ENCODE assay signal across 9 mouse cellular contexts in the genomic region with DNA sequence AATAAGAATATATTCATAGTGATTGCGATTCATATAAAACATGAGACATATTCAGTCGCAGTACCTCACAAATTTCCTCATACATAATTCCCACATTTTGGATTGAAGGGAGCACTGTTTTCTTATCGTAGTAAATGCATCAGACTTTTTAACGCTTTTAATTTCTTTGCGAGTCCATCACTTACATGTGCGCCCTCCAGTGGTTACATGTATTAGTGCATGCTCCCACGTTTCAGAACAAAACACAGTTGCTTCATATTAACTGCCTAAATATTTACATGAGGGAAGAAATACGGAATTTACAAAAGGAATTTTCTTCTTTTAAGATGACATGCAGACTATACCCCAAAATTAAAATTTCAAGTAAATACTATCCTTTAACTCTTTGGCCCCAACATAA. TPM values are rescaled to one million over a fixed set of nuclear protein-coding genes. Genes with fewer than 3 reads are reported as not detected.
DNase-seq lines count a peak whose midpoint lies in the region; ATAC-seq and TF ChIP-seq lines count a peak whose summit lies in the region.
"Had no signal": no experiment of that assay in that cellular context is flagged by ENCODE, and none has a peak within 500 bp of the region (broad histone marks: within the 10 kb centered on the region; RNA-seq: fewer than 3 reads in every experiment).

No protein-coding gene starts in this region.

- no peak for TF ChIP-seq EP300 in CH12.LX (IDR thresholded peaks at IDR 0.05; ENCODE audit: low read length)
- no peak for TF ChIP-seq EP300 in stomach, postnatal 0 days (optimal IDR thresholded peaks at IDR 0.05)

- no peak overlapping the region for H3K9ac ChIP-seq in kidney, embryonic 16.5 days (replicated peaks; ENCODE audit: low read length)
- no peak overlapping the region for H3K9ac ChIP-seq in CH12.LX (ENCODE audit: insufficient read depth, low read depth)
- no peak overlapping the region for H3K9ac ChIP-seq in stomach, postnatal 0 days (ENCODE audit: low read length)

- 22% methylated on average over 8 of the region's 8 CpGs for WGBS in kidney, embryonic 16.5 days
- 22% methylated on average over 8 of the region's 8 CpGs for WGBS in stomach, postnatal 0 days

- dilution Hi-C loops in CH12.LX (cut with MboI; ENCODE audit: extremely low pct_ligation_motif_present, extremely low pct_unique_long_range_greater_than_20kb, low sequenced_read_pairs), result no loop called here

- in situ Hi-C loops in CH12.LX (cut with MboI; ENCODE audit: low pct_ligation_motif_present, low pct_unique_long_range_greater_than_20kb, low sequenced_read_pairs), result no loop called here

- DNase-seq in cerebellum, adult 18-20 months, result peak; percentile 7 to 10
- DNase-seq in kidney, adult 9 months, result peak; percentile 30
- peak; percentile 4 for DNase-seq in CH12.LX (ENCODE audit: extremely low read depth)
- peak; percentile 20 for DNase-seq in forelimb bud, embryonic 11.5 days (ENCODE audit: low read depth, low spot score)
- no peak for DNase-seq in stomach, postnatal 0 days (ENCODE audit: low spot score)
- DNase-seq in gastrocnemius, postnatal 25 days, result no peak

- H3K4me3 ChIP-seq in kidney, embryonic 16.5 days (ENCODE audit: low read length), result no peak overlapping the region
- H3K4me3 ChIP-seq in CH12.LX (replicated peaks in 1 of 3; ENCODE audit: low read depth in 2 of 3, low read length in 2 of 3, poor library complexity in 1 of 3), result no peak overlapping the region
- H3K4me3 ChIP-seq in stomach, postnatal 0 days (ENCODE audit: low read depth, low read length), result no peak overlapping the region

- H3K27me3 ChIP-seq in kidney, embryonic 16.5 days (ENCODE audit: insufficient read depth, low read length), result no peaks in the 10 kb centered on the region
- no peaks in the 10 kb centered on the region for H3K27me3 ChIP-seq in CH12.LX (replicated peaks)
- no peaks in the 10 kb centered on the region for H3K27me3 ChIP-seq in stomach, postnatal 0 days (ENCODE audit: control insufficient read depth, insufficient read depth, low read length)

- peak in 1 of 2 experiments; percentile 25; a peak in 3 of 4 replicates for TF ChIP-seq CTCF in CH12.LX (conservative IDR thresholded peaks at IDR 0.05 in 1 of 2, IDR thresholded peaks at IDR 0.05 in 1 of 2; ENCODE audit: low read depth in 2 of 2, low read length in 2 of 2)
- peak; percentile 74 for TF ChIP-seq CTCF in stomach, postnatal 0 days (IDR thresholded peaks at IDR 0.05; ENCODE audit: low read depth)

- H3K36me3 ChIP-seq in kidney, embryonic 16.5 days (ENCODE audit: insufficient read depth, low read length), result no peaks in the 10 kb centered on the region
- H3K36me3 ChIP-seq in CH12.LX (replicated peaks in 1 of 2; ENCODE audit: control insufficient read depth in 1 of 2, insufficient read depth in 1 of 2, low read length in 1 of 2), result no peaks in the 10 kb centered on the region
- H3K36me3 ChIP-seq in stomach, postnatal 0 days (ENCODE audit: control insufficient read depth, insufficient read depth, low read length), result no peaks in the 10 kb centered on the region

- no peaks in the 10 kb centered on the region for H3K4me1 ChIP-seq in kidney, embryonic 16.5 days (ENCODE audit: insufficient read depth, low read length)
- H3K4me1 ChIP-seq in CH12.LX (ENCODE audit: control insufficient read depth in 1 of 2, insufficient read depth in 2 of 2), result no peaks in the 10 kb centered on the region
- H3K4me1 ChIP-seq in stomach, postnatal 0 days (replicated peaks; ENCODE audit: control insufficient read depth, insufficient read depth), result no peaks in the 10 kb centered on the region

- no peaks in the 10 kb centered on the region for H3K9me3 ChIP-seq in kidney, embryonic 16.5 days (ENCODE audit: low read length)
- H3K9me3 ChIP-seq in CH12.LX (replicated peaks; ENCODE audit: low read length), result peaks cover 4% of the 10 kb centered on the region
- no peaks in the 10 kb centered on the region for H3K9me3 ChIP-seq in stomach, postnatal 0 days (ENCODE audit: control insufficient read depth, low read length)

- no peak overlapping the region for H3K4me2 ChIP-seq in kidney, embryonic 16.5 days (replicated peaks; ENCODE audit: low read depth, low read length)
- no peak overlapping the region for H3K4me2 ChIP-seq in CH12.LX (ENCODE audit: insufficient read depth, low read depth, poor library complexity, severe bottlenecking)
- H3K4me2 ChIP-seq in stomach, postnatal 0 days (replicated peaks; ENCODE audit: low read depth), result no peak overlapping the region

- H3K79me2 ChIP-seq in CH12.LX (replicated peaks; ENCODE audit: control insufficient read depth, extremely low read depth, insufficient read depth, poor library complexity, severe bottlenecking), result no peaks in the 10 kb centered on the region

- no peak for ATAC-seq in cerebellum, adult (ENCODE audit: insufficient number of reproducible peaks, low FRiP score, low TSS enrichment)
- ATAC-seq in kidney, embryonic 16.5 days (ENCODE audit: low FRiP score, low TSS enrichment), result no peak
- ATAC-seq in stomach, postnatal 0 days (ENCODE audit: low FRiP score, low TSS enrichment), result no peak

- no peak for TF ChIP-seq RAD21 in CH12.LX (IDR thresholded peaks at IDR 0.05; ENCODE audit: low read depth, low read length)

- no peak for TF ChIP-seq POLR2A in CH12.LX (IDR thresholded peaks at IDR 0.05; ENCODE audit: low read depth, low read length)

- H3K27ac ChIP-seq in kidney, embryonic 16.5 days (ENCODE audit: low read length), result no peak overlapping the region
- H3K27ac ChIP-seq in CH12.LX (ENCODE audit: insufficient read depth, low read depth), result no peak overlapping the region
- no peak overlapping the region for H3K27ac ChIP-seq in stomach, postnatal 0 days (replicated peaks)

TF ChIP-seq in CH12.LX, 34 proteins besides CTCF, POLR2A, EP300 and RAD21:
- no peak for TF ChIP-seq SIN3A (IDR thresholded peaks at IDR 0.05; ENCODE audit: low read length)
- no peak for TF ChIP-seq PAX5 (IDR thresholded peaks at IDR 0.05; ENCODE audit: low read length)
- no peak for TF ChIP-seq IRF4 (IDR thresholded peaks at IDR 0.05; ENCODE audit: low read depth, low read length)
- TF ChIP-seq ELF1 (IDR thresholded peaks at IDR 0.05; ENCODE audit: low read depth, low read length), result no peak
- no peak for TF ChIP-seq MAX (IDR thresholded peaks at IDR 0.05; ENCODE audit: low read length)
- no peak for TF ChIP-seq HCFC1 (IDR thresholded peaks at IDR 0.05; ENCODE audit: low read depth, low read length)
- TF ChIP-seq JUN (IDR thresholded peaks at IDR 0.05; ENCODE audit: insufficient read depth, low read depth, low read length), result no peak
- TF ChIP-seq GABPA (IDR thresholded peaks at IDR 0.05; ENCODE audit: insufficient replicate concordance, low read depth, low read length), result no peak
- no peak for TF ChIP-seq NRF1 (IDR thresholded peaks at IDR 0.05; ENCODE audit: low read depth, low read length)
- no peak for TF ChIP-seq UBTF (IDR thresholded peaks at IDR 0.05; ENCODE audit: low read depth, low read length)
- TF ChIP-seq ZKSCAN1 (IDR thresholded peaks at IDR 0.05; ENCODE audit: borderline replicate concordance, low read depth, low read length), result no peak
- TF ChIP-seq NELFE (IDR thresholded peaks at IDR 0.05; ENCODE audit: low read depth, low read length), result no peak
- TF ChIP-seq RCOR1 (conservative IDR thresholded peaks at IDR 0.05; ENCODE audit: low read depth, low read length), result no peak
- no peak for TF ChIP-seq TBP (conservative IDR thresholded peaks at IDR 0.05; ENCODE audit: low read depth, low read length)
- no peak for TF ChIP-seq SMC3 (IDR thresholded peaks at IDR 0.05; ENCODE audit: low read depth, low read length)
- no peak for TF ChIP-seq E2F4 (IDR thresholded peaks at IDR 0.05; ENCODE audit: insufficient replicate concordance, low read depth, low read length)
- TF ChIP-seq MXI1 (IDR thresholded peaks at IDR 0.05; ENCODE audit: low read depth, low read length), result no peak

RNA-seq across cellular contexts. Expression of a gene that starts 8.4 kb away (rescaled TPM):
- polyA plus RNA-seq in kidney, embryonic 16.5 days (2015; fragmentation: Nextera tagmentation; extraction: Ambion mirVana), result 5.1 and 5.2 TPM in 2 replicates
- 0.13 TPM in 1 of 2 replicates, not detected in the other for total RNA-seq in CH12.LX (2012; rRNA removed)
- 0.11 TPM in 1 of 2 replicates, not detected in the other for total RNA-seq in CH12.LX (2014; rRNA removed)
- polyA plus RNA-seq in CH12.LX (2012; ENCODE audit: insufficient read length, low read depth), result not detected in 2 replicates
- polyA plus RNA-seq in stomach, postnatal 0 days (2015; fragmentation: Nextera tagmentation; extraction: Ambion mirVana), result 1.9 and 2.2 TPM in 2 replicates
- under 1 TPM; 0.29 to 0.31 TPM for total RNA-seq in gastrocnemius, postnatal 25 days (2021)

RNA-seq across cellular contexts. Expression of a gene that starts 36.0 kb away (rescaled TPM):
- 24.2 and 25.4 TPM in 2 replicates for polyA plus RNA-seq in kidney, embryonic 16.5 days (2015; fragmentation: Nextera tagmentation; extraction: Ambion mirVana)
- total RNA-seq in CH12.LX (2012; rRNA removed) (not detected in 2 replicates), CH12.LX (2014; rRNA removed) (not detected in 2 replicates)
- polyA plus RNA-seq in CH12.LX (2012; ENCODE audit: insufficient read length, low read depth), result not detected in 2 replicates
- polyA plus RNA-seq in stomach, postnatal 0 days (2015; fragmentation: Nextera tagmentation; extraction: Ambion mirVana), result 6.4 and 7.7 TPM in 2 replicates
- under 1 TPM; 0.70 to 1.00 TPM for total RNA-seq in gastrocnemius, postnatal 25 days (2021)

RNA-seq across cellular contexts. Expression of a gene that starts 51.5 kb away (rescaled TPM):
- polyA plus RNA-seq in kidney, embryonic 16.5 days (2015; fragmentation: Nextera tagmentation; extraction: Ambion mirVana), result 0.74 and 1.1 TPM in 2 replicates
- total RNA-seq in CH12.LX (2012; rRNA removed) (not detected in 2 replicates), CH12.LX (2014; rRNA removed) (not detected in 2 replicates)
- polyA plus RNA-seq in CH12.LX (2012; ENCODE audit: insufficient read length, low read depth), result not detected in 2 replicates
- 0.18 and 0.19 TPM in 2 replicates for polyA plus RNA-seq in stomach, postnatal 0 days (2015; fragmentation: Nextera tagmentation; extraction: Ambion mirVana)
- not detected for total RNA-seq in gastrocnemius, postnatal 25 days (2021)
- polyA plus RNA-seq: small intestine, adult 2 months had no signal

Comparison
In these comparisons a context has a peak if more than half of its experiments do, and no peak if none do; other contexts are left out.
1. DNase-seq: peak in cerebellum, adult 18-20 months (2 of 2), kidney, adult 9 months (single experiment), CH12.LX (single experiment) and forelimb bud, embryonic 11.5 days (single experiment); none in stomach, postnatal 0 days (single experiment) and gastrocnemius, postnatal 25 days (single experiment).